Mouse (Mus musculus) layer of hippocampus, adult 6 months (tissue): ENCODE measurements around the gene Zfp719. TPM values are rescaled to one million over a fixed set of nuclear protein-coding genes. Genes with fewer than 3 reads are reported as not detected.

ENCODE experiments used
- long read RNA-seq, 2 experiments: library from polyadenylated mRNA; unstranded; transcript quantifications; one replicate each; pipeline ENCODE4 v2.0.0; 2019 to 2020
- polyA plus RNA-seq: library from polyadenylated mRNA; unstranded; fragments of <200 nt; fragmentation: Nextera tagmentation; gene quantifications from 2 replicates; pipeline ENCODE4 v1.2.3, GENCODE M21; 2021

The Zfp719 gene
- polyA plus RNA-seq: 6.2 and 7.4 TPM in 2 replicates
- long read RNA-seq, experiment 1, full-length matches to known transcripts: 3 of 12 reads
- long read RNA-seq, experiment 1, partial matches to known transcripts: 2 of 12 reads
- long read RNA-seq, experiment 1, other reads (novel, unspliced or antisense): 7 of 12 reads
- long read RNA-seq, experiment 2, full-length matches to known transcripts: 76 of 92 reads
- long read RNA-seq, experiment 2, partial matches to known transcripts: 2 of 92 reads
- long read RNA-seq, experiment 2, other reads (novel, unspliced or antisense): 14 of 92 reads

GRCm38 (mm10) chr7:43579440-43580171, at the start of gene Zfp719:
Gene Zfp719 (plus strand): TSS chr7:43579610.

GRCm38 (mm10) chr7:43544225-43544977, 35.0 kb upstream of the Zfp719 start, which contains the start of gene Cd33:
Gene Cd33 (minus strand): TSS chr7:43544428.

GRCm38 (mm10) chr7:43562006-43562633, 17.3 kb upstream of the Zfp719 start, which contains the start of gene Zfp658:
Gene Zfp658 (plus strand): TSS chr7:43562256.

GRCm38 (mm10) chr7:43606896-43607742, 27.7 kb downstream of the Zfp719 start, which contains the start of gene Zfp819:
Gene Zfp819 (plus strand): TSS chr7:43607169.

GRCm38 (mm10) chr7:43634500-43634899, 55.1 kb downstream of the Zfp719 start, which contains the start of gene Ceacam18:
Gene Ceacam18 (plus strand): TSS chr7:43634707.

Other genes starting within 250 kb of the Zfp719 start
- 0.54 and 0.90 TPM in 2 replicates for gene Siglecf, start 228.3 kb upstream of the Zfp719 start, polyA plus RNA-seq
- 0.05 TPM in 1 of 2 replicates, not detected in the other for gene Siglecg, start 171.4 kb upstream of the Zfp719 start, polyA plus RNA-seq
- gene Lim2, start 151.9 kb upstream of the Zfp719 start, polyA plus RNA-seq: not detected in 2 replicates
- 0.92 TPM in 1 of 2 replicates, not detected in the other for gene Nkg7, start 142.5 kb upstream of the Zfp719 start, polyA plus RNA-seq
- not detected in 2 replicates for gene Cldnd2, start 138.8 kb upstream of the Zfp719 start, polyA plus RNA-seq
- 219 and 291 TPM in 2 replicates for gene Etfb, start 135.5 kb upstream of the Zfp719 start, polyA plus RNA-seq
- gene Gm45233, start 135.5 kb upstream of the Zfp719 start, polyA plus RNA-seq: 0.33 and 0.38 TPM in 2 replicates
- 1.4 and 1.5 TPM in 2 replicates for gene Vsig10l, start 116.5 kb upstream of the Zfp719 start, polyA plus RNA-seq
- gene Iglon5, start 89.5 kb upstream of the Zfp719 start, polyA plus RNA-seq: 1.6 TPM in 2 replicates
- not detected in 2 replicates for gene 4931406B18Rik, start 73.7 kb upstream of the Zfp719 start, polyA plus RNA-seq
- gene Cd33, start 35.2 kb upstream of the Zfp719 start, polyA plus RNA-seq: 4.6 and 7.2 TPM in 2 replicates
- 1.4 and 1.5 TPM in 2 replicates for gene Zfp658, start 17.4 kb upstream of the Zfp719 start, polyA plus RNA-seq
- 0.13 and 0.19 TPM in 2 replicates for gene Zfp819, start 27.6 kb downstream of the Zfp719 start, polyA plus RNA-seq
- 0.09 TPM in 1 of 2 replicates, not detected in the other for gene Ceacam18, start 55.1 kb downstream of the Zfp719 start, polyA plus RNA-seq
- 0.36 and 0.55 TPM in 2 replicates for gene Siglece, start 80.6 kb downstream of the Zfp719 start, polyA plus RNA-seq
- gene Ctu1, start 92.4 kb downstream of the Zfp719 start, polyA plus RNA-seq: 7.8 and 8.8 TPM in 2 replicates
- gene Klk14, start 110.8 kb downstream of the Zfp719 start, polyA plus RNA-seq: not detected in 2 replicates
- not detected in 2 replicates for gene Klk13, start 133.0 kb downstream of the Zfp719 start, polyA plus RNA-seq
- not detected in 2 replicates for gene Klk12, start 189.3 kb downstream of the Zfp719 start, polyA plus RNA-seq
- gene Klk11, start 195.0 kb downstream of the Zfp719 start, polyA plus RNA-seq: not detected in 2 replicates
- gene Klk10, start 201.4 kb downstream of the Zfp719 start, polyA plus RNA-seq: 1.1 and 1.4 TPM in 2 replicates
- 0.13 TPM in 1 of 2 replicates, not detected in the other for gene Klk9, start 212.3 kb downstream of the Zfp719 start, polyA plus RNA-seq
- gene Klk8, start 218.0 kb downstream of the Zfp719 start, polyA plus RNA-seq: 45.3 and 58.8 TPM in 2 replicates
- gene Klk7, start 231.7 kb downstream of the Zfp719 start, polyA plus RNA-seq: 0.16 and 0.21 TPM in 2 replicates
- 4.4 and 5.0 TPM in 2 replicates for gene Klk6, start 244.9 kb downstream of the Zfp719 start, polyA plus RNA-seq